Mouse (Mus musculus) embryonic facial prominence, embryonic 12.5 days (tissue): ENCODE measurements around the gene Tox3. TPM values are rescaled to one million over a fixed set of nuclear protein-coding genes. Genes with fewer than 3 reads are reported as not detected.

ENCODE experiments used
- ATAC-seq: fragments of 200-750 bp; cut with Nextera tagmentation; 2 replicates; pipeline ENCODE4 v1.8.0; 2017; ENCODE audit not compliant: insufficient number of reproducible peaks, insufficient read depth, low FRiP score, low TSS enrichment
- H3K27ac ChIP-seq: fragments of 300-500 bp; sonication (generic); 2 replicates; pipeline ENCODE4 v1.5.1; 2016; ENCODE audit warnings: mild to moderate bottlenecking
- H3K27me3 ChIP-seq: fragments of 300-500 bp; sonication (generic); 2 replicates; pipeline ENCODE4 v1.6.1; 2016; ENCODE audit warnings: mild to moderate bottlenecking, moderate library complexity
- H3K36me3 ChIP-seq: fragments of 300-500 bp; sonication (generic); 2 replicates; pipeline ENCODE4 v1.6.1; 2016; ENCODE audit warnings: mild to moderate bottlenecking
- H3K4me1 ChIP-seq: fragments of 300-500 bp; sonication (generic); 2 replicates; pipeline ENCODE4 v1.6.1; 2016
- H3K4me2 ChIP-seq: fragments of 300-500 bp; sonication (generic); replicated peaks from 2 replicates; pipeline ENCODE4 v1.6.1; 2016; ENCODE audit warnings: mild to moderate bottlenecking, moderate library complexity
- H3K4me3 ChIP-seq: fragments of 300-500 bp; sonication (generic); 2 replicates; pipeline ENCODE4 v1.5.1; 2016; ENCODE audit warnings: mild to moderate bottlenecking
- H3K9ac ChIP-seq: fragments of 300-500 bp; sonication (generic); 2 replicates; pipeline ENCODE4 v1.6.1; 2016; ENCODE audit warnings: mild to moderate bottlenecking, moderate library complexity
- H3K9me3 ChIP-seq: fragments of 300-500 bp; sonication (generic); 2 replicates; pipeline ENCODE4 v1.6.1; 2016; ENCODE audit warnings: mild to moderate bottlenecking, moderate library complexity
- WGBS: fragments of 180-500 bp; shearing (Covaris S2); methylation state at CpG from one replicate; pipeline ENCODE4 v1.1.7; 2016; 5-methylcytosine and 5-hydroxymethylcytosine counted together
- polyA plus RNA-seq: library from polyadenylated mRNA; unstranded; fragments of >200 nt; fragmentation: Nextera tagmentation; extraction: Ambion mirVana; gene quantifications from 2 replicates; pipeline ENCODE4 v1.2.1, GENCODE M21; 2016

The Tox3 gene
- polyA plus RNA-seq, 1 experiment from 2014 or later, result 13.8 TPM

DNA sequence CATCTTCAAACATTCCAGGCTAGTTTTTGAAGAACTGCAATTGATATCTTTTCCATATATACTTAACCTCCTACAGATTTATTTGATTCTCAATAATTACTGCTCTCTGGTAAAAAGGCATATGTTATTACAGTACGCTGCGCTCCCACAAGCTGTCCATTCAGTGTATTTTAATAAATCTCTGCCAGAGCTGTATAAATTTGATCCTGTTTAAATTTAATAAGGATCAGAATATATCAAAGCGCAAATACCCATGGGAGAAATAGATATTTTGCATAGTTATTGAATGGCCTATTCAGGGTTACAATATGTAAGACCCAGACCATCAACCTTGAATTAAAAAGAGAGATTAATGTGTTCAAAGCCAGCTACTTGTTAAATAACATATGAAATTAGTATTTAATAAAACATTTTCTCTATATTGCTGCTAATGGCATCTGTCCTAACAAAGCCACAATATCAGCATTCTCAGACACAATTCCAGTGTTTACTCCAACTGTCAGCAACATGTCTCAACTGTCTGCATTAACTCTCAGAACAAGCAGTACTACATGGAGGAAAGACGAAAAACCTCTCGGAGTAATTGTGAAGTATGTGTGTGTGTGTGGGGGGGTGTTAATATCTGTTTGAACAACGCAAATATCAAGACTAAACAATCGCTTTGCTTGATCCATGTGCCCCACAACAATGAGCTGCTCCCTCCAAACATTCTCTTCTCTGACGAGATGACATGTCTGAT is 25.3 kb downstream of the Tox3 start:
- WGBS, result 73% methylated on average over 8 of the region's 8 CpGs

GRCm38 (mm10) chr8:90321255-90321654 is 26.9 kb downstream of the Tox3 start:
- H3K4me3 ChIP-seq, result no peak overlapping the region
- 88% methylated on average over 1 of the region's 1 CpGs for WGBS

More for the DNA sequence above, 25.3 kb downstream of the Tox3 start:
- Histone ChIP-seq H3K27ac (no peak overlapping the region), H3K9me3 (no peaks in the 10 kb centered on the region), H3K4me1 (no peaks in the 10 kb centered on the region), H3K9ac (no peak overlapping the region), H3K36me3 (no peaks in the 10 kb centered on the region), H3K27me3 (no peaks in the 10 kb centered on the region), H3K4me3 (no peak overlapping the region), H3K4me2 (no peak overlapping the region)
- no peak for ATAC-seq

DNA sequence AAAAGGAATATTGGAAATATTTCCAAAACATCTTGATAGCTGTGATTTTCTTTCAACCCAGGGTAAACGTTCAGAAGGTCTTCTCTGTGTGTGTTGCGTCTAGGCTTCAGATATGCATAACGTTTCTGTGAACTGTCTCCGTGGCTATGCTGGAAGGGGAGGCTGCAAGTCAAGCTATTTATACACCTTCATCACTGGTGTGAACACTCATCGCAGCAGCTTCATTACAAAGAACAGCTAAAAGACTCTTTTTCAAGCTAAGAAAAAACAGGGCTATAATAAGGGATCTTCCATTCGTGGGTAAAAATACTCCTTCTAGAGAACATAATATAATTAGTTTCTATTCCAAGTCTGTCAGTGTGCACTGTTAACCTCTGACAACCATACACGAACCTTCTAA is 33.8 kb downstream of the Tox3 start:
- 81% methylated on average over 7 of the region's 7 CpGs for WGBS
- Histone ChIP-seq H3K27ac (no peak overlapping the region), H3K9me3 (no peaks in the 10 kb centered on the region), H3K27me3 (no peaks in the 10 kb centered on the region), H3K4me3 (no peak overlapping the region), H3K4me1 (no peaks in the 10 kb centered on the region), H3K9ac (no peak overlapping the region), H3K4me2 (no peak overlapping the region), H3K36me3 (no peaks in the 10 kb centered on the region)
- ATAC-seq, result no peak

More at GRCm38 (mm10) chr8:90321255-90321654, 26.9 kb downstream of the Tox3 start:
- no peaks in the 10 kb centered on the region for H3K36me3 ChIP-seq
- H3K4me2 ChIP-seq, result no peak overlapping the region
- no peak overlapping the region for H3K9ac ChIP-seq
- H3K9me3 ChIP-seq, result no peaks in the 10 kb centered on the region
- no peaks in the 10 kb centered on the region for H3K27me3 ChIP-seq
- no peaks in the 10 kb centered on the region for H3K4me1 ChIP-seq
- H3K27ac ChIP-seq, result no peak overlapping the region
- no peak for ATAC-seq

GRCm38 (mm10) chr8:90302951-90303350 is 45.2 kb downstream of the Tox3 start:
- Histone ChIP-seq H3K4me3 (no peak overlapping the region), H3K9me3 (0 out of 2 replicates have a peak, but pooled peaks cover 3% of the 10 kb centered on the region), H3K27ac (0 out of 2 replicates have a peak overlapping the region, but pooled peaks have one; percentile 54), H3K4me2 (no peak overlapping the region), H3K27me3 (no peaks in the 10 kb centered on the region), H3K9ac (no peak overlapping the region), H3K4me1 (peaks cover 17% of the 10 kb centered on the region), H3K36me3 (no peaks in the 10 kb centered on the region)
- ATAC-seq, result no peak
- WGBS, result 63% methylated on average over 12 of the region's 12 CpGs

DNA sequence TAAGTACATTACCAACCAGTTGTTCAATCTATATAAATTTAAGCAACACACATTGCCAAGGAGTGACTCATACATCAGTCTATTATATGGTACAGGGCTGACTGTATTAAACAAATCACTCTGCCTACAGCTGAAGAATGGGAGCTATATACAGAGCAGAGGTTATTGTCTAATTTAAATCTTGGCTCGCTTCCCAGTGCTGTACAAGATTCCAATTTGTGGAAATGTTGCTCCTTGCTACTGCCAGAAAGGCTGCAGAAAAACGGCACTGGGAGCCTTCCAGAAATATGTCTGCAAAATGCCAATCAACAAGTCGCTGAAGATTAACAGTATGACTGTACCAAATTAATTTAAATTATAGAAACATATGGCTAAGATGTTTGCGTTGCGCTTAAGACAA is 45.9 kb downstream of the Tox3 start:
- no peak overlapping the region for H3K4me3 ChIP-seq
- H3K36me3 ChIP-seq, result no peaks in the 10 kb centered on the region
- no peaks in the 10 kb centered on the region for H3K27me3 ChIP-seq
- peaks cover 20% of the 10 kb centered on the region for H3K4me1 ChIP-seq
- H3K9me3 ChIP-seq, result 0 out of 2 replicates have a peak, but pooled peaks cover 3% of the 10 kb centered on the region
- peak; percentile 88 for ATAC-seq
- H3K4me2 ChIP-seq, result no peak overlapping the region
- 39% methylated on average over 5 of the region's 5 CpGs for WGBS
- H3K9ac ChIP-seq, result no peak overlapping the region
- H3K27ac ChIP-seq, result peak overlapping the region; percentile 80

DNA sequence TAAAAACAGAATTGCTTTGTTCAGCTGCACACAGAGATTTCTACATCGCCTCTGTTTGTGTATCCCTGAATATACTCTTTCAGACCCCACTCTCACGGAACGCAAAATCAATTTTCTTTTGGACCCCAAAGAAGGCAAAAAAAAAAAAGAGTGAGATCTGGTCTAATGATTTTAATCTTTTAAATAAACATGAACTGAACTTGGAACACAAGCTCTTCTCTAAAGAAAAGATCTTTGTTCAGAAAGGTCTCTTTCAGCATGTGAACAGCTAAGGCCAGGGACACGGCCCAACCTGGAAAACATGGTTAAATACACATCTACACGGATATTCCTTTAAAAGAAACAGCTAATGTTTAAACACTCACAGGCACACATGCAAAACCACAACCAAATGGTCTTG is 46.6 kb downstream of the Tox3 start:
- Histone ChIP-seq H3K4me1 (peaks cover 20% of the 10 kb centered on the region), H3K27ac (peak overlapping the region; percentile 80; the same call in 1 of the 2 replicates), H3K4me2 (no peak overlapping the region), H3K4me3 (no peak overlapping the region), H3K9me3 (no peaks in the 10 kb centered on the region), H3K36me3 (no peaks in the 10 kb centered on the region), H3K9ac (no peak overlapping the region), H3K27me3 (no peaks in the 10 kb centered on the region)
- no peak for ATAC-seq
- WGBS, result 29% methylated on average over 5 of the region's 5 CpGs

GRCm38 (mm10) chr8:90300973-90301372 is 47.2 kb downstream of the Tox3 start:
- Histone ChIP-seq H3K9me3 (no peaks in the 10 kb centered on the region), H3K9ac (no peak overlapping the region), H3K4me1 (peaks cover 20% of the 10 kb centered on the region), H3K36me3 (no peaks in the 10 kb centered on the region), H3K4me3 (no peak overlapping the region), H3K4me2 (no peak overlapping the region), H3K27me3 (no peaks in the 10 kb centered on the region), H3K27ac (no peak overlapping the region)
- 38% methylated on average over 2 of the region's 2 CpGs for WGBS
- ATAC-seq, result no peak

DNA sequence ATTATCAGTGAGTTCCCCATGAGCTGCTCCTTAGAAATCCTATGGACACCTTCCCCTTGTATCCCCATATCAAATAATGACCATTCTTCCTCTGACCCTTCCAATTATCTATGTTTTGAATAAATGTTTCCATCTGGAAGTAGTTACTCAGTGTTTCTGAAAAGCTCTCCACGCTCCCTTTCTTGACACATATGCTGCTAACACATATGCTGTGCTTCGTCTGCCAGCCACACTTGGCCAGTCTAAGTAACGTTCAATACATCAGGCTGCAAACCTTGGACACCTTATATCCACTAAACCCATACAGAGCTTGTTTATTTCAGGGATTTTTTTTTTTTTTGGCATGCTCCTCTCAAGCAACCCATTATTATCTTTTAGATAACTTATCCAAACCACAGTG is 54.1 kb downstream of the Tox3 start:
- H3K4me3 ChIP-seq, result no peak overlapping the region
- H3K36me3 ChIP-seq, result no peaks in the 10 kb centered on the region
- H3K9ac ChIP-seq, result no peak overlapping the region
- H3K27ac ChIP-seq, result no peak overlapping the region
- H3K27me3 ChIP-seq, result no peaks in the 10 kb centered on the region
- no peak overlapping the region for H3K4me2 ChIP-seq
- H3K4me1 ChIP-seq, result 0 out of 2 replicates have a peak, but pooled peaks cover 5% of the 10 kb centered on the region
- ATAC-seq, result no peak
- 37% methylated on average over 3 of the region's 3 CpGs for WGBS
- no peaks in the 10 kb centered on the region for H3K9me3 ChIP-seq

DNA sequence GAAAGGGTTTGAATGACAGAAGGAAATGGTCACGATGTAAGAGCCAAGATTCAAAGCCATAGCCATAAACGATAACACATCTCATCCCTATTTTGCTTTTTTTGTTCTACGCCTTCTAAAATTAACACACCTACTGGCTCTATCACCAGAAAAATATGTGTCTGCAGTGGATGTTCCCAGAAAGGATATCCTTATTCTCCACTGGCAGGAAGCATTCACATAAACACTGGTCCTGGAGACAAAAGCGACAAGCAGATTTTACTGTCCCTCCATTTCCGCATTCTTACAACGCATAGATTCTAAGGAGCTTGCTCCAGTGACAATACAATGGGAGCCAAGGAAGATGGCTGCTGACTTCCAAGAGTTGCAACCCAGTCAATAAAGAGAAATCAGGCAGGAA is 57.3 kb downstream of the Tox3 start:
- WGBS, result 90% methylated on average over 6 of the region's 6 CpGs
- no peaks in the 10 kb centered on the region for H3K9me3 ChIP-seq

GRCm38 (mm10) chr8:90276722-90277121 is 71.4 kb downstream of the Tox3 start:
- Histone ChIP-seq H3K9ac (no peak overlapping the region), H3K4me3 (no peak overlapping the region), H3K9me3 (no peaks in the 10 kb centered on the region), H3K36me3 (no peaks in the 10 kb centered on the region), H3K4me1 (peaks cover 8% of the 10 kb centered on the region; the same call in 1 of the 2 replicates), H3K27ac (no peak overlapping the region), H3K27me3 (no peaks in the 10 kb centered on the region), H3K4me2 (no peak overlapping the region)
- whole genome bisulfite sequencing, result 74% methylated on average over 9 of the region's 9 CpGs
- ATAC-seq, result no peak

More for the DNA sequence above, 57.3 kb downstream of the Tox3 start:
- no peak overlapping the region for H3K4me2 ChIP-seq
- H3K36me3 ChIP-seq, result no peaks in the 10 kb centered on the region
- H3K9ac ChIP-seq, result no peak overlapping the region
- ATAC-seq, result no peak
- no peak overlapping the region for H3K27ac ChIP-seq
- H3K4me1 ChIP-seq, result 0 out of 2 replicates have a peak, but pooled peaks cover 2% of the 10 kb centered on the region
- no peak overlapping the region for H3K4me3 ChIP-seq
- no peaks in the 10 kb centered on the region for H3K27me3 ChIP-seq

DNA sequence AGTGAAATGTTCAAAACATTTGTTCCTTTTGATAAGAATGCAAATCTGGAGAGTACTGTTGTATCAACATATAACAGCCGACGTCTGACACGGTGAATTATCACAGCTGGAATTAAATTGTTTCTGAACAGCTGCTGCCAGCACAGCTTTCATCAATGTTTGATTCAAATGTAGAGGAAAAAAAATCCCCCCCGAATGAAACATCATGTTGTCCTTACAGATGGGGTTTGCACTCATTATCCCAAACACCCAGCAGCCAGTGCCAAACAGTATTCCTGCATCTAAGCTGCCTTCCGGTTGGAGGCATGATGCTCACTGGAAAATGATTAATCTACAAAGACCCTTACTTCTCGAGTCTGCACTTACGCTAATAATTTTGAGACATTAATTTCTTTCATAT is 75.0 kb downstream of the Tox3 start:
- H3K4me3 ChIP-seq, result no peak overlapping the region
- no peak overlapping the region for H3K4me2 ChIP-seq
- no peak overlapping the region for H3K27ac ChIP-seq
- H3K9ac ChIP-seq, result no peak overlapping the region
- 67% methylated on average over 7 of the region's 7 CpGs for WGBS
- no peaks in the 10 kb centered on the region for H3K27me3 ChIP-seq
- no peaks in the 10 kb centered on the region for H3K9me3 ChIP-seq
- H3K36me3 ChIP-seq, result no peaks in the 10 kb centered on the region
- peaks cover 8% of the 10 kb centered on the region; the same call in 1 of the 2 replicates for H3K4me1 ChIP-seq
- no peak for ATAC-seq

DNA sequence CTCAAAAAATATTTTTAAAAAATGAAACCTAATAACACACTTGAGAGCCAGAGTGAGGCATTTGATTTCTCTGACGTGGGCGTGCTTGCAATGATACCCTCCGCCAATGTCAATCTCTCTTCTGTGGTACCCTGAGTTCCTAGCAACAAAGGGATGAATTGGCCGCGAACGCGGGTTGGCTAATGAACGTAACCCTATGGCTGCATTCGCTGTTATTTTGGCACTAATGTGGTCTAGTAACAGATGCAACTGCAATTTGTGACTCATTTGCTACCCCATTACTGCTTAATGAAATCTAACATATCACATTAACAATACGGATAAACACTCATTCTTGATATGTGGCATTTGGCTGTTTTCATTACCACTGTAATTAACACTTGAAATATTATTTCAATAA is 76.2 kb downstream of the Tox3 start:
- no peaks in the 10 kb centered on the region for H3K27me3 ChIP-seq
- WGBS, result 92% methylated on average over 10 of the region's 10 CpGs
- H3K9ac ChIP-seq, result no peak overlapping the region
- ATAC-seq, result no peak
- no peak overlapping the region for H3K27ac ChIP-seq
- no peaks in the 10 kb centered on the region for H3K9me3 ChIP-seq
- H3K4me3 ChIP-seq, result no peak overlapping the region
- peaks cover 8% of the 10 kb centered on the region; the same call in 1 of the 2 replicates for H3K4me1 ChIP-seq
- H3K4me2 ChIP-seq, result no peak overlapping the region
- H3K36me3 ChIP-seq, result no peaks in the 10 kb centered on the region
